Mouse (Mus musculus) fibroblast of lung, adult 2 months (primary cell): ENCODE measurements around the gene Tbrg1.
A peak's percentile ranks its signal among the peaks of the same experiment; 100 is the strongest.

Source experiments
- DNase-seq: peaks from one replicate; pipeline ENCODE4 v3.0.0-alpha.2; 2011; ENCODE audit warnings: low read depth

Gene Tbrg1

GRCm38 (mm10) chr9:37629941-37630340 lies 27.2 kb downstream of the Tbrg1 start:
- DNase-seq: no peak

DNA sequence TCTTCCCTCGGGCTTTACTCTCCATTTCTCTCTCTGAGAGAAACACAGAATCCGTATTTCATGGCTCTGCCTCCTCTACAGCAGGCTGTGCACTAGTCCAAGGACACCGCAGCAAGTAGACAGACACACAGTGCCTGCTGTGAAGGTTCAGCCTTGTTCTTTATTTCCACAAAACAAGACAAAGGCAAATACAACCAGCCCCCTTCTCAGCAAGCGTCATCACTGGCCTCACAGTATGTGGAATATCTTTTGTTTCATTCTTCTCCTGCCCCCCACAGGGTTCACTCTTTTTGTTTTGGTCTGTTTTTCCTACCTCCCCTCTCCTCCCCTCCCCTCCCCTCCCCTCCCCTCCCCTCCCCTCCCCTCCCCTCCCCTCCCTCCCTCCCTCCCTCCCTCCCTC lies 28.5 kb downstream of the Tbrg1 start:
- no peak for DNase-seq

- DNase-seq: no peak
Observed at GRCm38 (mm10) chr9:37627263-37627662, 29.8 kb downstream of the Tbrg1 start.

GRCm38 (mm10) chr9:37626103-37626567 lies 31.0 kb downstream of the Tbrg1 start:
- no peak for DNase-seq

DNA sequence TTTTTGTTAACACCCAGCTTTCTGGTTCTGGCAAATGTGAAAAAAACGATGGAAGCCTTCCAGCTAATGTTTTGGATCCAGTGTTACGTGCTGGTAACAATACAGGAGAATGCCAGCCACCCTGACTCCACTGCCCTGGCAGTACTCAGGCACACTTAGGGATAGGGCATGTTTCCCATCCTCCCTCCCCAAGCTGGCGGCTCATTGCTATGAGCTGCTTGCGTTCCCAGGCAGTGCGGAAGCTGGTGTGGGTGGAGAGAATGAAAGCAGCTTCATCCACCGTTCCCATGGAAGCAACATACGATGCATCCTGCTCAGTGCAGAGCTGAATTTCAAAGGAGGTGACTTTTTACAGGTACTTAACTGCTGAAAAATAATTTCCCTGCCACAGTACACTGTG lies 31.5 kb downstream of the Tbrg1 start:
- DNase-seq: no peak

- no peak for DNase-seq
Observed at GRCm38 (mm10) chr9:37625129-37625528, 32.0 kb downstream of the Tbrg1 start.

DNA sequence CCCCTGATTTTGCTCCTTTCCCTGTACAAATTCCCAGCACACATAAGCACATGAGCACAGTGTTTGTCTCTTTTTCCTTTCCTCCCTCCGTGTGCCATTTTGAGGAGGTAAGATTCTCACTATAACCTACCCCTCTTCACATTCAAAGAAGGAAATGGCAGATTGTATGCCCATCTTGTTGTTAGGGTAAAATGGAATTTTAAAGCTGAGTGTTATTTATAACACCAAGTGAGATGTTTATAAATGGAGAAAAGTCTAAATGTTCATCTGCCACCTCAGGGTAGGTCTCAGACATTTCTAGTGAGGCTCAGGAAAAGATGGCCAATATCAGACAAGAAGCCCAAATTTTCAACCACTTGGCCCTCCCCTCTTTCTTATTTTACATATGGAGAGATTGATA lies 32.6 kb downstream of the Tbrg1 start:
- no peak for DNase-seq

- DNase-seq: no peak
Observed at GRCm38 (mm10) chr9:37623981-37624380, 33.1 kb downstream of the Tbrg1 start.

- DNase-seq: no peak
Observed at GRCm38 (mm10) chr9:37621290-37621689, 35.8 kb downstream of the Tbrg1 start.

DNA sequence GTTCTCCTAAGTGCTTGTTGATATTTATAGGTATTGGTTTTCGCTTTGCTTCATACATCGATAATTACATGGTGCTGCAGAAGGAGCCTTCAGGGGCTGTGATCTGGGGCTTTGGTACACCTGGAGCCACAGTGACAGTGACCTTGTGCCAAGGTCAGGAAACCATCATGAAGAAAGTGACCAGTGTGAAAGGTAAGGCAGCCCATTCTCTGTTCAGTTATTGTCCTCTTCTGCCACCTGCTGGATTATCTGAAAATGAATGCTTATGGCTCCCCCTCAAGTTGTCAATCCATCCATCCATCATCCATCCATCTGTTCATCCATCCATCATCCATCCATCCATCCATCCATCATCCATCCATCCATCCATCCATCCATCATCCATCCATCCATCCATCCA lies 40.3 kb downstream of the Tbrg1 start:
- no peak for DNase-seq

DNA sequence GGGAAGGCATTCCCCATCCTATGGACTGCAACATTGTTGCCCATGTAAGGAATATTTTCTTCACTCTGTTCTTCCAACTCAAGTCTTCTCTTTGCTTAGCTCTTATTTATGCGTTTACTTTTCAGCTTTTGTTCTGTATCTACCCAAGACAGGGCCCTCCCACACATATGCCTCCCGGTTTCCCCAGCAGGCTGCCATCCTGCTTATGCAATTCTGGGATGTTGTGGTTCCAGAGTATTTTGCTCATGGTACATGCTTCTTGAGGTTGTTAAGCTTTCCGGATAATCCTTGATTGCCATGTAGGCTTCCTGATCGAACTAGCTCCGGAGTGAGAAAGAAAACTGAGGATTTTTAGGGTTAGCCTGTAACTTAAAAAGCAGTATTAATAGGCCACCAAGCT lies 41.9 kb downstream of the Tbrg1 start:
- DNase-seq: no peak

GRCm38 (mm10) chr9:37614316-37614715 lies 42.8 kb downstream of the Tbrg1 start:
- no peak for DNase-seq

DNA sequence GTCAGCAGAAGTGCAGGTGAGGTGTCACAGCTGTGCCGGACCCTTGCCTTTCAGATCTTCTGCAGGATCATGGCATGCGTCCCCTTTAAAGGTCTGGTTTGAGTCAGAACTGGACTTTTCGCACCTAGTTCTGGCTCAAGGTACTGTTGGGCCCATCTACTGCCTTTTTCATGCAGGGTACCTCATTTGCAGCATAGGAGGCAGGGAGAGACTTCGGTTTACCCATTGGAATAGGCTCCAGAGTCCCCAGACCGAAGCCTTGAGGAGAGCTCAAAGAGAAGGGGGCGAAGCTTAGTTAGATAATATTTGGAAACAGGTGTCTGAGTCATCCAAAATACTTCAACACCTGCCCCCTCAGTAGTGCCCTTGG lies 43.2 kb downstream of the Tbrg1 start:
- DNase-seq: no peak

- DNase-seq: peak; percentile 69
Observed at GRCm38 (mm10) chr9:37613182-37613910, 43.8 kb downstream of the Tbrg1 start, which contains the start of gene Spa17. TSS of gene Spa17 (minus strand) at chr9:37613722.

GRCm38 (mm10) chr9:37609558-37609957 lies 47.6 kb downstream of the Tbrg1 start:
- no peak for DNase-seq

- no peak for DNase-seq
Observed at GRCm38 (mm10) chr9:37605089-37605488, 52.0 kb downstream of the Tbrg1 start.

DNA sequence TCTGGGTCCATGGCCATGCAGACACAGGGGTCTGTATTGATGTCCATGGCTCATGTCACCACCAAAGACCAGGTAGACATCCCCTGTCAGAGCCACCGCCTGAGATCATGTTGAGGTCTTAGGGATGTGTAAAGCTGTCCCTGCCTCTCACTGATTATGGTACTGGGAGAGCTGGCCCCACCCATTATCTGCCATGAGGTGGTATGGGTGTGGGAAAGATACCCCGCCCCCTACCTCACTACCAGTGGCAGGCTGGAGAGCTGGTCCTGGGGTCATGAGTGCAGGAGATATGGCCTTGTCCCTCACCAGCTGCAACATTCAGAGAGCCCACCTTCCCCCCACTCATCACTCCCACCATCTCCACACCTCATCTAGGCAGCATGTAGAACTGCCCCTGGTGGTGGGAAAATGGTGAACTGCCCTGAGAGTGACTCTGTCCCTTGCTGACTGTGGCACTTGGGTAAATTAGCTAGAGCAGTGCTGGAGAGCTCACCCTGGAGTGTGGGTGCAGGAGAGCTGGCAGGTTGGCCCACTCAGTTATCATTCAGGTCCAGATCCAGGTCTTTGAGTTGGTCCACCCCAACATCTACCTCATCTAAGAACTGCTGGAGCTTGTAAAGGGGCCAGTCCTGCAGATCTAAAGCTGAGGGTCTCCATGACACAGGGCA lies 56.4 kb downstream of the Tbrg1 start:
- no peak for DNase-seq
